Comparison of ENCODE assay signal across 9 mouse cellular contexts in genomic region chrX:73948647-73949046, GRCm38 (mm10). TPM values are rescaled to one million over a fixed set of nuclear protein-coding genes. Genes with fewer than 3 reads are reported as not detected.
DNase-seq lines count a peak whose midpoint lies in the region; ATAC-seq and TF ChIP-seq lines count a peak whose summit lies in the region.
"Had no signal": no experiment of that assay in that cellular context is flagged by ENCODE, and none has a peak within 500 bp of the region (broad histone marks: within the 10 kb centered on the region; RNA-seq: fewer than 3 reads in every experiment).

No protein-coding gene starts in this region.

- DNase-seq in ovary, postnatal 14 days (ENCODE audit: low spot score), result peak; percentile 50
- no peak for DNase-seq in ovary, postnatal 36 days (ENCODE audit: low spot score)
- DNase-seq in brain, adult 2 months (ENCODE audit: low read depth, low spot score), result peak; percentile 68
- DNase-seq in forebrain, embryonic 11.5 days (ENCODE audit: low spot score), result peak; percentile 66
- peak; percentile 75 for DNase-seq in hindbrain, postnatal 0 days (ENCODE audit: low spot score)
- DNase-seq in left cerebral cortex, adult 2 months (ENCODE audit: extremely low spot score in 1 of 2, low spot score in 2 of 2), result peak; percentile 20 to 37
- DNase-seq in skeletal muscle tissue, adult 2 months (ENCODE audit: low read depth, low spot score), result peak; percentile 34

- no peak overlapping the region for H3K9ac ChIP-seq in forebrain, embryonic 11.5 days (ENCODE audit: low read length)
- no peak overlapping the region for H3K9ac ChIP-seq in hindbrain, postnatal 0 days (replicated peaks; ENCODE audit: low read length)
- H3K9ac ChIP-seq: liver, embryonic 15.5 days had no signal

- H3K27me3 ChIP-seq in forebrain, embryonic 11.5 days (ENCODE audit: control insufficient read depth, insufficient read depth, low read length), result no peaks in the 10 kb centered on the region
- no peaks in the 10 kb centered on the region for H3K27me3 ChIP-seq in hindbrain, postnatal 0 days (ENCODE audit: insufficient read depth, low read length)
- H3K27me3 ChIP-seq: liver, embryonic 15.5 days had no signal

- no peaks in the 10 kb centered on the region for H3K4me1 ChIP-seq in forebrain, embryonic 11.5 days (replicated peaks; ENCODE audit: control insufficient read depth, insufficient read depth, low read length)
- no peaks in the 10 kb centered on the region for H3K4me1 ChIP-seq in hindbrain, postnatal 0 days (ENCODE audit: insufficient read depth, low read length)
- H3K4me1 ChIP-seq: liver, embryonic 15.5 days had no signal

- H3K36me3 ChIP-seq in forebrain, embryonic 11.5 days (ENCODE audit: control insufficient read depth, insufficient read depth, low read length), result peaks cover 9% of the 10 kb centered on the region; the same call in 1 of the 2 replicates
- H3K36me3 ChIP-seq in hindbrain, postnatal 0 days (ENCODE audit: insufficient read depth, low read length), result peaks cover 42% of the 10 kb centered on the region

- peak; percentile 15; the same call in 1 of the 2 replicates for ATAC-seq in forebrain, embryonic 11.5 days (replicated peaks; ENCODE audit: low FRiP score)
- ATAC-seq in hindbrain, postnatal 0 days, result peak; percentile 61
- peak; percentile 76 for ATAC-seq in megakaryocyte-erythroid progenitor cell, adult 5-6 weeks (replicated peaks; ENCODE audit: low FRiP score, low TSS enrichment, poor library complexity, severe bottlenecking)

- H3K4me2 ChIP-seq in forebrain, embryonic 11.5 days (ENCODE audit: low read depth, low read length, severe bottlenecking), result no peak overlapping the region
- no peak overlapping the region for H3K4me2 ChIP-seq in hindbrain, postnatal 0 days (ENCODE audit: low read depth, low read length)
- H3K4me2 ChIP-seq: liver, embryonic 15.5 days had no signal

- 33% methylated on average over 4 of the region's 4 CpGs for WGBS in forebrain, embryonic 11.5 days
- 25% methylated on average over 4 of the region's 4 CpGs for WGBS in hindbrain, postnatal 0 days

- no peak overlapping the region for H3K4me3 ChIP-seq in forebrain, embryonic 11.5 days (ENCODE audit: low read depth, low read length)
- H3K4me3 ChIP-seq in hindbrain, postnatal 0 days (ENCODE audit: low read length), result no peak overlapping the region
- H3K4me3 ChIP-seq in left cerebral cortex, adult 2 months, result no peak overlapping the region
- H3K4me3 ChIP-seq: liver, embryonic 15.5 days had no signal

- H3K27ac ChIP-seq in forebrain, embryonic 11.5 days (ENCODE audit: low read depth, low read length), result no peak overlapping the region
- H3K27ac ChIP-seq in hindbrain, postnatal 0 days, result no peak overlapping the region
- no peak overlapping the region for H3K27ac ChIP-seq in left cerebral cortex, adult 2 months
- H3K27ac ChIP-seq: liver, embryonic 15.5 days had no signal

- TF ChIP-seq CTCF in hindbrain, postnatal 0 days (IDR thresholded peaks at IDR 0.05; ENCODE audit: low read depth), result peak; percentile 80
- TF ChIP-seq CTCF in left cerebral cortex, adult 2 months (IDR thresholded peaks at IDR 0.05), result peak; percentile 75

- H3K9me3 ChIP-seq in forebrain, embryonic 11.5 days (ENCODE audit: control insufficient read depth, low read length), result no peaks in the 10 kb centered on the region
- H3K9me3 ChIP-seq in hindbrain, postnatal 0 days (ENCODE audit: low read length), result no peaks in the 10 kb centered on the region
- H3K9me3 ChIP-seq: liver, embryonic 15.5 days had no signal

- intact Hi-C loops in left cerebral cortex, adult 2 months (cut with DNase I), result loop anchor here (5.0 kb wide), 1 partner anchor 896 kb away; no protein-coding TSS in a partner anchor

RNA-seq across cellular contexts. Expression of gene Hcfc1, which starts 17.5 kb away (rescaled TPM):
- 90.6 and 92.2 TPM in 2 replicates for polyA plus RNA-seq in forebrain, embryonic 11.5 days (2014; fragmentation: Nextera tagmentation; extraction: Ambion mirVana)
- 114 and 133 TPM in 2 replicates for total RNA-seq in hindbrain, postnatal 0 days (2014; rRNA removed)
- polyA plus RNA-seq in hindbrain, postnatal 0 days (2015; fragmentation: Nextera tagmentation; extraction: Ambion mirVana), result 27.3 and 34.9 TPM in 2 replicates
- 10 to 100 TPM; 74.7 to 75.1 TPM for total RNA-seq in left cerebral cortex, adult 2 months (2021)
- 159 and 169 TPM in 2 replicates for total RNA-seq in megakaryocyte-erythroid progenitor cell, adult 5-6 weeks (2014; fragmentation: Nextera tagmentation)
- 56.1 and 78.7 TPM in 2 replicates for total RNA-seq in megakaryocyte-erythroid progenitor cell, adult 5-6 weeks (2017)

RNA-seq across cellular contexts. Expression of gene Renbp, which starts 18.0 kb away (rescaled TPM):
- polyA plus RNA-seq in forebrain, embryonic 11.5 days (2014; fragmentation: Nextera tagmentation; extraction: Ambion mirVana), result 12.3 and 14.4 TPM in 2 replicates
- 5.5 and 6.3 TPM in 2 replicates for total RNA-seq in hindbrain, postnatal 0 days (2014; rRNA removed)
- 15.2 and 16.5 TPM in 2 replicates for polyA plus RNA-seq in hindbrain, postnatal 0 days (2015; fragmentation: Nextera tagmentation; extraction: Ambion mirVana)
- 1 to 10 TPM; 5.2 to 6.0 TPM for total RNA-seq in left cerebral cortex, adult 2 months (2021)
- 3.3 and 7.6 TPM in 2 replicates for total RNA-seq in megakaryocyte-erythroid progenitor cell, adult 5-6 weeks (2014; fragmentation: Nextera tagmentation)
- 6.9 and 11.0 TPM in 2 replicates for total RNA-seq in megakaryocyte-erythroid progenitor cell, adult 5-6 weeks (2017)

RNA-seq across cellular contexts. Expression of gene Naa10, which starts 26.9 kb away (rescaled TPM):
- polyA plus RNA-seq in forebrain, embryonic 11.5 days (2014; fragmentation: Nextera tagmentation; extraction: Ambion mirVana), result 134 and 137 TPM in 2 replicates
- 70.7 and 79.2 TPM in 2 replicates for total RNA-seq in hindbrain, postnatal 0 days (2014; rRNA removed)
- polyA plus RNA-seq in hindbrain, postnatal 0 days (2015; fragmentation: Nextera tagmentation; extraction: Ambion mirVana), result 102 and 104 TPM in 2 replicates
- total RNA-seq in left cerebral cortex, adult 2 months (2021), result 10 to 100 TPM; 56.8 to 61.2 TPM
- 224 and 245 TPM in 2 replicates for total RNA-seq in megakaryocyte-erythroid progenitor cell, adult 5-6 weeks (2014; fragmentation: Nextera tagmentation)
- total RNA-seq in megakaryocyte-erythroid progenitor cell, adult 5-6 weeks (2017), result 150 TPM in 2 replicates

RNA-seq across cellular contexts. Expression of gene Arhgap4, which starts 27.0 kb away (rescaled TPM):
- 1.7 and 2.0 TPM in 2 replicates for polyA plus RNA-seq in forebrain, embryonic 11.5 days (2014; fragmentation: Nextera tagmentation; extraction: Ambion mirVana)
- total RNA-seq in hindbrain, postnatal 0 days (2014; rRNA removed), result 7.0 and 7.1 TPM in 2 replicates
- polyA plus RNA-seq in hindbrain, postnatal 0 days (2015; fragmentation: Nextera tagmentation; extraction: Ambion mirVana), result 1.6 and 1.7 TPM in 2 replicates
- total RNA-seq in left cerebral cortex, adult 2 months (2021), result 1 to 10 TPM; 4.1 to 6.1 TPM
- 27.6 and 32.5 TPM in 2 replicates for total RNA-seq in megakaryocyte-erythroid progenitor cell, adult 5-6 weeks (2014; fragmentation: Nextera tagmentation)
- 13.7 and 20.1 TPM in 2 replicates for total RNA-seq in megakaryocyte-erythroid progenitor cell, adult 5-6 weeks (2017)

RNA-seq across cellular contexts. Expression of gene L1cam, which starts 52.7 kb away (rescaled TPM):
- polyA plus RNA-seq in forebrain, embryonic 11.5 days (2014; fragmentation: Nextera tagmentation; extraction: Ambion mirVana), result 24.0 and 27.2 TPM in 2 replicates
- 237 and 269 TPM in 2 replicates for total RNA-seq in hindbrain, postnatal 0 days (2014; rRNA removed)
- polyA plus RNA-seq in hindbrain, postnatal 0 days (2015; fragmentation: Nextera tagmentation; extraction: Ambion mirVana), result 57.4 and 73.8 TPM in 2 replicates
- total RNA-seq in left cerebral cortex, adult 2 months (2021), result 100 to 1,000 TPM; 150 to 161 TPM
- total RNA-seq in megakaryocyte-erythroid progenitor cell, adult 5-6 weeks (2014; fragmentation: Nextera tagmentation), result not detected in 2 replicates
- total RNA-seq in megakaryocyte-erythroid progenitor cell, adult 5-6 weeks (2017), result 0.15 and 2.0 TPM in 2 replicates

Comparison
In these comparisons a context has a peak if more than half of its experiments do, and no peak if none do; other contexts are left out.
1. ATAC-seq: peak in every context shown above with its lines; median percentile 76 in megakaryocyte-erythroid progenitor cell, adult 5-6 weeks; 61 in hindbrain, postnatal 0 days; 15 in forebrain, embryonic 11.5 days.